Mouse (Mus musculus): ENCODE results near the gene Tenm2. TPM values are rescaled to one million over a fixed set of nuclear protein-coding genes. Genes with fewer than 3 reads are reported as not detected.

Tenm2 gene
- polyA plus RNA-seq, 1 experiment from 2014 or later: 0.80 TPM

GRCm38 (mm10) chr11:36613807-36614206 lies 622.0 kb downstream of the Tenm2 start:
- WGBS: 89% methylated on average over 6 of the region's 6 CpGs
- no peak overlapping the region for H3K27ac ChIP-seq
- H3K4me1 ChIP-seq (replicated peaks; ENCODE audit: insufficient read depth, low read length): no peaks in the 10 kb centered on the region
- H3K27me3 ChIP-seq (ENCODE audit: insufficient read depth, low read length): no peaks in the 10 kb centered on the region
- TF ChIP-seq CTCF (IDR thresholded peaks at IDR 0.05; ENCODE audit: low read depth): no peak
- ATAC-seq (replicated peaks; ENCODE audit: low FRiP score, low read depth): no peak
- H3K9me3 ChIP-seq (replicated peaks; ENCODE audit: low read length): no peaks in the 10 kb centered on the region
- no peak overlapping the region for H3K4me2 ChIP-seq (ENCODE audit: low read length)
- H3K9ac ChIP-seq (ENCODE audit: low read depth, low read length): no peak overlapping the region
- H3K36me3 ChIP-seq (ENCODE audit: insufficient read depth, low read length): no peaks in the 10 kb centered on the region
- H3K4me3 ChIP-seq (replicated peaks; ENCODE audit: low read depth, low read length): no peak overlapping the region
- DNase-seq (ENCODE audit: low spot score): no peak

GRCm38 (mm10) chr11:36604815-36605382 lies 630.9 kb downstream of the Tenm2 start:
- Histone ChIP-seq H3K9me3 (replicated peaks; ENCODE audit: low read length) (no peaks in the 10 kb centered on the region), H3K4me1 (replicated peaks; ENCODE audit: insufficient read depth, low read length) (no peaks in the 10 kb centered on the region), H3K27me3 (ENCODE audit: insufficient read depth, low read length) (no peaks in the 10 kb centered on the region), H3K4me3 (replicated peaks; ENCODE audit: low read depth, low read length) (no peak overlapping the region), H3K9ac (ENCODE audit: low read depth, low read length) (no peak overlapping the region), H3K36me3 (ENCODE audit: insufficient read depth, low read length) (no peaks in the 10 kb centered on the region), H3K4me2 (ENCODE audit: low read length) (no peak overlapping the region), H3K27ac (no peak overlapping the region)
- ATAC-seq (replicated peaks; ENCODE audit: low FRiP score, low read depth): no peak
- WGBS: 23% methylated on average over 8 of the region's 8 CpGs
- DNase-seq (ENCODE audit: low spot score): no peak
- no peak for TF ChIP-seq CTCF (IDR thresholded peaks at IDR 0.05; ENCODE audit: low read depth)

GRCm38 (mm10) chr11:36604272-36604671 lies 631.5 kb downstream of the Tenm2 start:
- ATAC-seq (replicated peaks; ENCODE audit: low FRiP score, low read depth) (no peak), DNase-seq (ENCODE audit: low spot score) (no peak)
- no peaks in the 10 kb centered on the region for H3K9me3 ChIP-seq (replicated peaks; ENCODE audit: low read length)
- no peak overlapping the region for H3K27ac ChIP-seq
- no peaks in the 10 kb centered on the region for H3K4me1 ChIP-seq (replicated peaks; ENCODE audit: insufficient read depth, low read length)
- H3K9ac ChIP-seq (ENCODE audit: low read depth, low read length): no peak overlapping the region
- no peak overlapping the region for H3K4me3 ChIP-seq (replicated peaks; ENCODE audit: low read depth, low read length)
- TF ChIP-seq CTCF (IDR thresholded peaks at IDR 0.05; ENCODE audit: low read depth): no peak
- 22% methylated on average over 3 of the region's 3 CpGs for WGBS
- H3K27me3 ChIP-seq (ENCODE audit: insufficient read depth, low read length): no peaks in the 10 kb centered on the region
- no peak overlapping the region for H3K4me2 ChIP-seq (ENCODE audit: low read length)
- no peaks in the 10 kb centered on the region for H3K36me3 ChIP-seq (ENCODE audit: insufficient read depth, low read length)

- no peak overlapping the region for H3K27ac ChIP-seq
- H3K9ac ChIP-seq (ENCODE audit: low read depth, low read length): no peak overlapping the region
- no peak for TF ChIP-seq CTCF (IDR thresholded peaks at IDR 0.05; ENCODE audit: low read depth)
- ATAC-seq (replicated peaks; ENCODE audit: low FRiP score, low read depth) (no peak), DNase-seq (ENCODE audit: low spot score) (peak; percentile 11)
- no peaks in the 10 kb centered on the region for H3K27me3 ChIP-seq (ENCODE audit: insufficient read depth, low read length)
- no peak overlapping the region for H3K4me2 ChIP-seq (ENCODE audit: low read length)
- 52% methylated on average over 1 of the region's 1 CpGs for WGBS
- no peaks in the 10 kb centered on the region for H3K4me1 ChIP-seq (replicated peaks; ENCODE audit: insufficient read depth, low read length)
- H3K36me3 ChIP-seq (ENCODE audit: insufficient read depth, low read length): no peaks in the 10 kb centered on the region
- H3K4me3 ChIP-seq (replicated peaks; ENCODE audit: low read depth, low read length): no peak overlapping the region
- H3K9me3 ChIP-seq (replicated peaks; ENCODE audit: low read length): no peaks in the 10 kb centered on the region
Measured at GRCm38 (mm10) chr11:36592471-36592870, 643.3 kb downstream of the Tenm2 start.

- Histone ChIP-seq H3K4me1 (replicated peaks; ENCODE audit: insufficient read depth, low read length) (no peaks in the 10 kb centered on the region), H3K4me3 (replicated peaks; ENCODE audit: low read depth, low read length) (no peak overlapping the region), H3K27ac (no peak overlapping the region), H3K9me3 (replicated peaks; ENCODE audit: low read length) (no peaks in the 10 kb centered on the region), H3K27me3 (ENCODE audit: insufficient read depth, low read length) (no peaks in the 10 kb centered on the region), H3K9ac (ENCODE audit: low read depth, low read length) (no peak overlapping the region), H3K4me2 (ENCODE audit: low read length) (no peak overlapping the region), H3K36me3 (ENCODE audit: insufficient read depth, low read length) (no peaks in the 10 kb centered on the region)
- DNase-seq (ENCODE audit: low spot score) (no peak), ATAC-seq (replicated peaks; ENCODE audit: low FRiP score, low read depth) (no peak)
- 65% methylated on average over 2 of the region's 2 CpGs for WGBS
- no peak for TF ChIP-seq CTCF (IDR thresholded peaks at IDR 0.05; ENCODE audit: low read depth)
Measured at GRCm38 (mm10) chr11:36566146-36566545, 669.6 kb downstream of the Tenm2 start.

- no peak for ATAC-seq (replicated peaks; ENCODE audit: low FRiP score, low read depth)
- H3K36me3 ChIP-seq (ENCODE audit: insufficient read depth, low read length): no peaks in the 10 kb centered on the region
- no peak overlapping the region for H3K4me3 ChIP-seq (replicated peaks; ENCODE audit: low read depth, low read length)
- no peak for DNase-seq (ENCODE audit: low spot score)
- no peaks in the 10 kb centered on the region for H3K9me3 ChIP-seq (replicated peaks; ENCODE audit: low read length)
- H3K4me2 ChIP-seq (ENCODE audit: low read length): no peak overlapping the region
- no peak overlapping the region for H3K27ac ChIP-seq
- H3K27me3 ChIP-seq (ENCODE audit: insufficient read depth, low read length): no peaks in the 10 kb centered on the region
- H3K9ac ChIP-seq (ENCODE audit: low read depth, low read length): no peak overlapping the region
- TF ChIP-seq CTCF (IDR thresholded peaks at IDR 0.05; ENCODE audit: low read depth): no peak
- WGBS: 69% methylated on average over 3 of the region's 3 CpGs
- H3K4me1 ChIP-seq (replicated peaks; ENCODE audit: insufficient read depth, low read length): no peaks in the 10 kb centered on the region
Measured at GRCm38 (mm10) chr11:36562851-36563250, 672.9 kb downstream of the Tenm2 start.

Data from kidney, postnatal 0 days (tissue).